Mouse (Mus musculus) testis, postnatal 14 days (tissue): ENCODE measurements around the gene Olfr288.

ENCODE experiments used
- DNase-seq: peaks from one replicate; pipeline ENCODE4 v3.0.0; 2021; ENCODE audit warnings: low spot score

The Olfr288 gene

DNA sequence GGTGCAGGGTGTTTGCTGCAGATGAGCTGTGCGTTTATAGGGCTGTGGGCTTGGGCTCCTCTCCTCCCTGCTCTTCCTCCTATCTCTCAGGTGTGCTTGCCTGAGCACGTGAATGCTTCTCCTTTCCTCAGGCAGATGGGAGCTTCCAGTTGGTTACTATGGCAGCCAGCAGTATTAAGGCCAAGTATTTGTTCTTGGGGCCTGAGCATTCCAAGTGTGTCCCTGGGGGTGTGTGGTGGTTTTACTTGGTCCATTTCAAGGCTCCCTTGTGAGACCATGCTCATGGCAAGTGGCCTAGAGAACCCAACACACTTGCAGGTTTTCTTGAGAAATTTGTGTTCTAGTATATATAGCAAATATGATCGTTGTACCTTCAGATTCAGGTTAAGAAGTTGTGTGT lies at the start of gene Olfr288:
TSS of gene Olfr288 (minus strand) at position 101 of the 400 bp plus-strand sequence.
- DNase-seq = no peak

- DNase-seq = no peak
Measured at GRCm38 (mm10) chr15:98235442-98235841, 40.1 kb upstream of the Olfr288 start.

DNA sequence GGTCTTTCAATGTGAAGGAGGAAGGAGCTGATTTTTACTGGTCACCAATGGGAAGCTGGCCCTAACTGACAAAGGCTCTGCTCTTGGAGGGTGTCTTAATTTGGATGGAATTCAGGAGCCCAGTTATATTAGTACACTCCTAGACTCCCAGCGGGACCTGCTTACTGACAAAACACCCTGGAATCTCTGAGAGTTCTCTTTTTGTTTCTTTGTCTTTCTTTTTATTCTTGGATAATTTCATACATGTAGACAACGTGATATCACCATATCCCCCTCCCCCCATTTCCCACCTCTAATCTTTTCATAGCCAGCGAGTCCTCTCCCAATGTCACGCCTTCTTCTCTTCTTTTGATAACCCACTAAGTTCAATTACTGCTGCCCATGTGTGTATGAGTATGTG lies 39.0 kb upstream of the Olfr288 start, which contains the start of gene Olfr286:
TSS of gene Olfr286 (minus strand) at position 101 of the 400 bp plus-strand sequence.
- DNase-seq = no peak

GRCm38 (mm10) chr15:98226096-98226495 lies 30.8 kb upstream of the Olfr288 start:
- DNase-seq = no peak

DNA sequence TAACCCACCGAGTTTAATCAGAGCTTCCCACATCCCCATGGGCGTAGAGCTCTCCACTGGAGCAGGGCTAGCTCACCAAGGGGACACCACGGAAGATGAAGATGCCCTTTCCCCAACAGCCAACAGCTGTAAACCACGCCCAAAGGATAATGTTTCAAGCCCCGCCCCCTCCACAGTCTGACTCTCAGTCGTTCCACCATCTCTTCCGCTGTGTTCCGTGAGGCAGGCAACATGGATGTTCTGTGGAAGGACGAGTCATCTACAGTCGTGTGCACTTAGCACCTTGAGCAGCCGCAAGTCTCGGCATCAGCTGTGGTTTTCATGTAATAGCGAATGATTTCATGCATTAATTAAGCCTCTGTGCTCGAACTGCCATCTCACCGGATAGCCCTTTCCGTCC lies 30.3 kb upstream of the Olfr288 start:
- DNase-seq = no peak

GRCm38 (mm10) chr15:98222377-98222776 lies 27.0 kb upstream of the Olfr288 start:
- no peak for DNase-seq

- DNase-seq = no peak
Measured at GRCm38 (mm10) chr15:98220877-98221276, 25.5 kb upstream of the Olfr288 start, which contains the start of the genes Gm44579 and Olfr287. Gene Gm44579, minus strand, starts transcription at chr15:98220977. Gene Olfr287, minus strand, starts transcription at chr15:98221056.

- no peak for DNase-seq
Measured at GRCm38 (mm10) chr15:98214130-98214529, 18.8 kb upstream of the Olfr288 start.

- no peak for DNase-seq
Measured at GRCm38 (mm10) chr15:98213336-98213870, 18.1 kb upstream of the Olfr288 start.

- DNase-seq = no peak
Measured at GRCm38 (mm10) chr15:98209676-98210075, 14.3 kb upstream of the Olfr288 start.

- no peak for DNase-seq
Measured at GRCm38 (mm10) chr15:98184456-98184855, 10.9 kb downstream of the Olfr288 start.

DNA sequence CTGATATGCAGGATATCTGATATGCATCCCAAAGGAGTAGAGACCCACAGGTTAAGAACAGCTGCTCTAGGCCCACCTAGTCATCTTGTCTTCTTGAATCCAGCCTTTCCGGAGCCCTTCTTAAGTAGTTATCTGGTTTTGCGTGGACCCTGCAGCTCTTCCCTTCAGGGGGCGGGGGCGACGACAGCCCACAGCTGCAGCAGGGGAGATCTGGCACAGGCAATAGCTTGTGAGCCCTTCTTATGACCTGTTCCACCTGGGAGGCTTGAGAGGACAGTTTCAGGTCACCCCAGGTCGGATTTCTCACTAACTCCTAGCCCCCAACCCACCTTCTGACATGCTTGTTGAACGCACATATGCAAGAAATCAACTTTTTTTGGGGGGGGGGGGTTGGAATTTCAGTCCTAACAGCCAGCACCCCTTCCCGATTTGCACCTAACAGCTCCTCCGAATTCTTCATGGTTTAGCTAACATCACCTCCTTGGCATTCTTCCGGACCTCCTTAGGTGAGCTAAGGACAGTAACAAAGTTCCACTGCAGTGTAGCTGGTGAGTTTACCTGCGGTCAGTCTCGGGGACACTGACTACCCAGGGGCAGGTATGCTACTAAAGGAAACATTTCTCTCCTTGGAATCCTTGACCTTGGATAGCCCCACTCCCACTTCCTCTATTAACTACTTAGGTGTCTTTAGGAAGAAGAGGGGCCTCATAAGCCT lies 13.3 kb downstream of the Olfr288 start:
- no peak for DNase-seq

GRCm38 (mm10) chr15:98181132-98181711 lies 14.1 kb downstream of the Olfr288 start:
- peak; percentile 91 for DNase-seq

GRCm38 (mm10) chr15:98180567-98181131 lies 14.7 kb downstream of the Olfr288 start:
- DNase-seq = no peak

DNA sequence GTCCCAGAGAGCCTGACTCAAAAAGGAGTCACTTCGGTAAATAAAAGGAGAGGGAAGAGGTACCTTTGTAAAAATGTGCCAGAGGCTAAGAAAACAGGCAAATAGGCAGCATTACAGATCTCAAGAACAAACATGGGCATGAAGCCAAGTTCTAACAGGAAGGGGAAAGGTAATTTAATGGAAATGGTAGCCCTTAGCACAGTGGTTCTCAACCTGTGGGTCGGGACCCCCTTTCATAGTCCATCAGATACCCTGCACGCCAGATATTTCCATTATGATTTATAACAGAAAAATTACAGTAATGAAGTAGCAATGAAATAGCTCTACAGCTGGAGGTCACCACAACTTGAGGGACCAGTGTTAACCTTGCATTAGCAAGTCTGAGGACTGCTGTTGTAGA lies 18.0 kb downstream of the Olfr288 start:
- no peak for DNase-seq

- DNase-seq = no peak
Measured at GRCm38 (mm10) chr15:98173821-98174220, 21.5 kb downstream of the Olfr288 start.

DNA sequence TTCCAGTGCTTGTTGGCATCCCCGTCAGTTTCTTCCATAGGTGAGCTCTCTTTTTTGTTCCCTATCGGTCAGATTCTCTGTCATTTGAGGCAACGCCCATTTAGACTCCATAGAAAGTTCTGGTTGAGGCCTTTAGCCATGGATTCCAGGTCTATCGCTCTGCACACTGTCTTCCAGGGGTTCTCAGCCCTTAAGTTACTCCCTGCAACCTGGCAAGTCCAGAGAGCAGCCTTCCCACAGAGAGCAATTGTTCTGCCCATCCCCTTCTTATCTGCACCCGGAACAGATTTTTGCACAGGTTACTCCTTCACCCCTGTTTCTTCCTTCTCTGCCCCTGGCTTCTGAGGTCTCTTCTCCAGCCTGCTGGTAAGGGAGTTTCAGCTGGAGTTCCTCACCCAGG lies 23.2 kb downstream of the Olfr288 start:
- DNase-seq = no peak

DNA sequence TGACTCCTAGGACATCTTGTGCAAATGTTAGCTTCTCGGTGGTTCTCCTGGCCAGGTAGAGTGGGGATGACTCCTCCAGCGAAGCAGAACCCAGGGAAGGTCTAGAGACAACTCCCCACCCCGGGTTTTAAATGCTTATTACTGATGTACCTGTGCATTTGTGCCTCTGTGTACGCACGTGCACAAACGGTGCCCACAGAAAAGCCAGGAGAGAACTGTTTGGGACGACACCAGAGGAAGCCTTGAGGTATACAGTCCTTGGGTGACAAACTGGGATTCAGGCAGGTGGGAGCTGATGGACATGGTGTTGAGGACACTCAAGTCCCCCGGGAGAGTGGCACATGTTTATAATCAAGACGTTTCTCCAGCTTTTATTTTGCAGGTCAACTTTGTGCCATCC lies 24.4 kb downstream of the Olfr288 start:
- DNase-seq = no peak

- DNase-seq = no peak
Measured at GRCm38 (mm10) chr15:98170365-98170764, 25.0 kb downstream of the Olfr288 start.

GRCm38 (mm10) chr15:98168622-98169004 lies 26.7 kb downstream of the Olfr288 start:
- no peak for DNase-seq

DNA sequence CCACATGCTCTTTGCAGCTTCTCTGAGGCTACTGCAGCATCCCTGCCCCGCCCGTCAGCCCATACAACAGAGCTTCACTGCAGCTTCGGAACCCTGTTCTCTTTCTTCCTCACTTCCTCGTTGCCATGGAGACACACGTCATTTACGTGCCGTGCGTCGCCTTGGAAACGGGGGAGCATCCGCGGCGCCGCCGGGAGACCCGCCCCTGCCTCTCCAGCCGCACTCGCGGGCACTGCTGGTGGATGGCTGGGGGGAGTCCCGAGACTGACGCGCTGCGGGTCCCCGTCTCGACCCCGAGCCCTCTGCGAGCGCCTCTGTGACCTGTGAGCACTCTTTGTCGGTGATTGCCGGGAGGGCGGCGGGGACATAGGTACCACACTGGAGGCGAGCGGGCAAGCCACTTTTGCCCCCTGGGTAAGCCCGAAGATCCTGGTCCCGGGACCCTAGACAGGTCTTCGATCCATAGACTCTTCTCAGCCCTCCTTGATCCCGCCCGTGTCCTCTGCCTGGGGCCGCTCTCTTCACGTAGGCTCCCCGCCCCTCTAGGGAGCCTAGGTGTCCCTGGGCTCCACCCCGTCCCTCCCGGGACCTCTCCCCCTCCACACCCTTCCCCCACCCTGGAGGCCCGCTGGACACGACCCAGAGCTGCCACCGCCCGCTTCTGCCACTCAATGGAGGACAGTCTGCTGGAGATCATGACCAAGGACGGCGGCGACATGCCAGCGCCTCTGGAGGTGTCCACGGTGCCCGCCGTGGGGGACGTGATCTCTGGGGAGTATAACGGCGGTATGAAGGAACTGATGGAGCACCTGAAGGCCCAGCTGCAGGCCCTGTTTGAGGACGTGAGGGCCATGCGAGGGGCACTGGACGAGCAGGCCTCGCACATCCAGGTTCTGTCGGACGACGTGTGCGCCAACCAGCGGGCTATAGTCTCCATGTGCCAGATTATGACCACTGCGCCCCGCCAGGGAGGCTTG lies 27.4 kb downstream of the Olfr288 start:
- peak; percentile 85 for DNase-seq
